Mouse (Mus musculus) gastrocnemius, adult 18-20 months (tissue): Measurements from ENCODE around the gene Foxred1. TPM values are rescaled to one million over a fixed set of nuclear protein-coding genes. Genes with fewer than 3 reads are reported as not detected.

Source experiments
- DNase-seq: peaks from one replicate; pipeline ENCODE4 v3.0.0; 2021; ENCODE audit warnings: low spot score
- total RNA-seq, 2 experiments: library from RNA; stranded (reverse); gene quantifications; 2 replicates each; pipeline ENCODE4 v1.2.3; 2021

The Foxred1 gene
- total RNA-seq, 2 experiments from 2014 or later: 14.6 to 19.5 TPM

DNA sequence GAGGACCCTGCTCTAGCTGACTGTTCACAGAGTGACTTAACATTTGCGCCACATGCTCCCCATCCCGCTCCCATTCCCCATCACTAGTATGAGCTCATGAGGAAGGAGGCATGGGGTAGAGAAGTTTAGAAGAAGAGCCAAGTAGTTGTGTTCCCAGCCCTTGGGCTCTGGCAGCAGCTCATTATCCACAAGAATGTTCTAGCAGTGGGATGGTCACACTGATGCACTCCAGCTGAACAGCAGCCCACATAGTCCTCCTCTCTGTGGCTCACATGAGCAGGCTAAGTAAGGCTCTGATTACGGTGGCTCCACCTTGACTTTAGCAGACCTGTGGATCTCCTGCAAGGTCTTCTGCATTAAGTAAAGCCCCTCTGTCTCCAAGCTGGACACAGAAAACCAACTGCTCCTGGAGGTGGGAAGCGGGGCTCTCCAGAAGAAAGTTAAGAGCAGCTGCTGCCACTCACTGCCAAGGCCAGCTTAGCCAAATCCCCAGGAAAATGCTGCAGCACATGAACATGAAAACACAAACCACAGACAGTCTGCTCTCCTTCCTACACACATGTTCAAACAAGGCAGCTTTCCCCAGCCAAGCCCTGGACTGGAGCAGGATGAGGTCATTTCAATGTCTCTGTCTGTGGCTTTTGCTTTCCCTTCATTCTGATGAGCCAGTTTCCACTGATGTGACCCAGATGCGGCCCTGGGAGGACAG is 54.7 kb downstream of the Foxred1 start:
- DNase-seq: peak; percentile 63

Other genes with a start within 250 kb of the Foxred1 start
- 1 to 10 TPM; 4.2 TPM for gene St3gal4, start 91.8 kb downstream of the Foxred1 start, total RNA-seq
- 1 to 10 TPM; 7.5 to 10.0 TPM for gene Dcps, start 35.0 kb downstream of the Foxred1 start, total RNA-seq
- 100 to 1,000 TPM; 228 to 237 TPM for gene Srpr, start 10.9 kb downstream of the Foxred1 start, total RNA-seq
- 10 to 100 TPM; 24.4 to 35.0 TPM for gene Tirap, start 10.8 kb downstream of the Foxred1 start, total RNA-seq
- 10 to 100 TPM; 22.6 to 28.3 TPM for gene Fam118b, start 56.8 kb upstream of the Foxred1 start, total RNA-seq
- gene Rpusd4, start 56.8 kb upstream of the Foxred1 start, total RNA-seq: 1 to 10 TPM; 7.0 TPM
- gene Cdon, start 210.1 kb upstream of the Foxred1 start, total RNA-seq: 10 to 100 TPM in 1 of 2 experiments, 1 to 10 TPM in 1; 9.5 to 10.4 TPM